Mouse (Mus musculus): ENCODE data around the gene Gm26920.
"Not testable (repeated sequence)": the region's sequence is repeated elsewhere in the genome, so short reads cannot be mapped to it uniquely, and the experiment has no call there.

Gene Gm26920

GRCm38 (mm10) chr7:30090092-30090969 lies at the start of gene Gm26920, which contains the start of gene Zfp566:
Gm26920 (minus strand) TSS chr7:30090410.
Zfp566 (minus strand) TSS chr7:30090527.
- DNase-seq (ENCODE audit: low read depth, low spot score): peak; percentile 93

GRCm38 (mm10) chr7:30136826-30137225 lies 46.6 kb upstream of the Gm26920 start:
- no peak for DNase-seq (ENCODE audit: low read depth, low spot score)

GRCm38 (mm10) chr7:30132396-30132795 lies 42.2 kb upstream of the Gm26920 start:
- DNase-seq (ENCODE audit: low read depth, low spot score): no peak

GRCm38 (mm10) chr7:30129900-30130299 lies 39.7 kb upstream of the Gm26920 start:
- no peak for DNase-seq (ENCODE audit: low read depth, low spot score)

- no peak for DNase-seq (ENCODE audit: low read depth, low spot score)
Observed at GRCm38 (mm10) chr7:30122188-30122530, 31.9 kb upstream of the Gm26920 start.

GRCm38 (mm10) chr7:30121308-30122187 lies 31.3 kb upstream of the Gm26920 start, which contains the start of gene Zfp382:
Zfp382 (plus strand) TSS chr7:30121942.
- DNase-seq (ENCODE audit: low read depth, low spot score): peak; percentile 62

- not testable (repeated sequence) for DNase-seq (ENCODE audit: low read depth, low spot score)
Observed at GRCm38 (mm10) chr7:30117935-30118334, 27.7 kb upstream of the Gm26920 start.

- DNase-seq (ENCODE audit: low read depth, low spot score): no peak
Observed at GRCm38 (mm10) chr7:30116076-30116475, 25.9 kb upstream of the Gm26920 start.

GRCm38 (mm10) chr7:30099297-30099696 lies 9.1 kb upstream of the Gm26920 start:
- no peak for DNase-seq (ENCODE audit: low read depth, low spot score)

- DNase-seq (ENCODE audit: low read depth, low spot score): no peak
Observed at GRCm38 (mm10) chr7:30095551-30096125, 5.4 kb upstream of the Gm26920 start.

- DNase-seq (ENCODE audit: low read depth, low spot score): peak; percentile 66
Observed at GRCm38 (mm10) chr7:30094646-30095429, 4.6 kb upstream of the Gm26920 start, which contains the start of gene Zfp260. Zfp260 (plus strand) TSS chr7:30094777.

- DNase-seq (ENCODE audit: low read depth, low spot score): no peak
Observed at GRCm38 (mm10) chr7:30093918-30094415, 3.8 kb upstream of the Gm26920 start.

GRCm38 (mm10) chr7:30092666-30093065 lies 2.5 kb upstream of the Gm26920 start:
- DNase-seq (ENCODE audit: low read depth, low spot score): no peak

- DNase-seq (ENCODE audit: low read depth, low spot score): peak; percentile 35
Observed at GRCm38 (mm10) chr7:30090970-30091585, 868 bp upstream of the Gm26920 start.

- DNase-seq (ENCODE audit: low read depth, low spot score): no peak
Observed at GRCm38 (mm10) chr7:30089405-30089804, 805 bp downstream of the Gm26920 start.

- DNase-seq (ENCODE audit: low read depth, low spot score): no peak
Observed at GRCm38 (mm10) chr7:30086524-30086923, 3.7 kb downstream of the Gm26920 start.

- peak; percentile 67 for DNase-seq (ENCODE audit: low read depth, low spot score)
Observed at GRCm38 (mm10) chr7:30072146-30073028, 17.8 kb downstream of the Gm26920 start, which contains the start of gene Zfp82. Zfp82 (minus strand) TSS chr7:30072900.

GRCm38 (mm10) chr7:30064622-30065021 lies 25.6 kb downstream of the Gm26920 start:
- DNase-seq (ENCODE audit: low read depth, low spot score): no peak

GRCm38 (mm10) chr7:30062478-30062877 lies 27.7 kb downstream of the Gm26920 start:
- peak; percentile 4 for DNase-seq (ENCODE audit: low read depth, low spot score)
